Mouse (Mus musculus) CD4-positive naive resting alpha-beta T cell, adult 57 days (primary cell): ENCODE data around the gene Nedd1. TPM values are rescaled to one million over a fixed set of nuclear protein-coding genes. Genes with fewer than 3 reads are reported as not detected.

Experiments
- total RNA-seq: library from RNA; stranded (reverse); gene quantifications from one replicate; pipeline ENCODE4 v1.2.4, GENCODE M21; 2023

Gene Nedd1
- 9.3 TPM for total RNA-seq

GRCm38 (mm10) chr10:92721771-92722619, at the start of gene Nedd1:
TSS of gene Nedd1 (minus strand) at chr10:92722420.

